Mouse (Mus musculus) thymus, adult 2 months (tissue): ENCODE results near the gene Slc6a4.

ENCODE experiments used
- CTCF ChIP-seq: fragments of 200-500 bp; IDR thresholded peaks from 2 replicates; pipeline ENCODE4 v1.5.1; 2012; ENCODE audit warnings: mild to moderate bottlenecking, control low read depth, low read length, moderate library complexity, borderline replicate concordance; ENCODE audit not compliant: control insufficient read depth, poor library complexity, insufficient read depth; ENCODE audit errors: extremely low read depth
- POLR2A ChIP-seq: fragments of 200-500 bp; IDR thresholded peaks from 2 replicates; pipeline ENCODE4 v1.6.1; 2012; ENCODE audit warnings: mild to moderate bottlenecking, low read length, control low read depth, moderate library complexity; ENCODE audit not compliant: control insufficient read depth, poor library complexity, insufficient read depth; ENCODE audit errors: extremely low read depth

DNA sequence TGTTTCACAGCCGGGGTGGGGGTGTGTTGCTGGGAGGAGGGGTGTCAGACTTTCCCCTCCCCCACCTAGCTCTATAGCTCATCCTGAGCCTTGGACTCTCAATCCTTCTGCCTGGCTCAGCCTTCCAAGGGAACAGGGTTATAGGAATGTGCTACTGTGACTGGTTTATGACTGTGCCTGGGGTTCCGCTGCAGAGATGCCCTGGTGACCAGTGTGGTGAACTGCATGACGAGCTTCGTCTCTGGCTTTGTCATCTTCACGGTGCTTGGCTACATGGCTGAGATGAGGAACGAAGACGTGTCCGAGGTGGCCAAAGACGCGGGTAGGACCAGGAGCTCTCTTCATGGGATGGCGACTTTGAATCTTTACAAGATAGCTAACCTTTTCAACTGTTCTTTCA is 19.6 kb downstream of the Slc6a4 start:
- TF ChIP-seq POLR2A (no peak), CTCF (no peak)
